Mouse (Mus musculus): ENCODE data around the gene Ush1g.
A peak's percentile ranks its signal among the peaks of the same experiment; 100 is the strongest.

Ush1g gene

DNA sequence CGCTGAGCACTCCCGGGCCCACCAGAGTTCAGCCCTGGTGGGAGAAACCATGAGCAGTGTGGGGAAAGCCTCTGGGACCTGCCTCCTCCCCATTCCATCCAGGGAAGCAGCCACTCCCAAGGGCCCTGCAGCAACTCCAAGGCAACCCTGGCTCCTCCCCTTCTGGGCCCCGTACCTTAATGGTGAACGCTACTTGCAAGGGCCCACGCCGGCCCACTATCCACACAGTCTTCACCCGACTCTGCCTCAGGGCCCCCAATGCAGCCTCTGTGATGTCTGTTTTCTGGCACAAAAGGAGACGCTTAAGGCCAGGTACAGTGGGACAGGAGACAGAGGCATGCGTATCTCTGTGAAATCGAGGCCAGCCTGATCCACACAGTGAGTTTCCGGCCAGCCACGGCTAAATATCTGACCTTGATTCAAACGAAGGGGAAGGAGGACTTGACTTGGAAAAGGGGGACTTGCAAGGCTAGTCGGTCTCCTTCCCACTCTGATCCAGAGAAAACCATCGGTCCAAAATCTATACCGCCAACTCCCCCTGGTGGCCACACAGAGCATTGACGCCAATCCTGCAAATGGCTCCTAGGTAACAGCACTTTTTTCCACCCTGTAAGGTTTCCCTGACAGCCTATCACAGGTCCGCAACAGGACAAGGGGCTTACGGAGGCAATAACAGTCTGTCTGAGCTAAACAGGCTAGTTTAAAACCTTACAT is 51.5 kb downstream of the Ush1g start:
- peak; percentile 34 for DNase-seq (ENCODE audit: low read depth, low spot score)

DNA sequence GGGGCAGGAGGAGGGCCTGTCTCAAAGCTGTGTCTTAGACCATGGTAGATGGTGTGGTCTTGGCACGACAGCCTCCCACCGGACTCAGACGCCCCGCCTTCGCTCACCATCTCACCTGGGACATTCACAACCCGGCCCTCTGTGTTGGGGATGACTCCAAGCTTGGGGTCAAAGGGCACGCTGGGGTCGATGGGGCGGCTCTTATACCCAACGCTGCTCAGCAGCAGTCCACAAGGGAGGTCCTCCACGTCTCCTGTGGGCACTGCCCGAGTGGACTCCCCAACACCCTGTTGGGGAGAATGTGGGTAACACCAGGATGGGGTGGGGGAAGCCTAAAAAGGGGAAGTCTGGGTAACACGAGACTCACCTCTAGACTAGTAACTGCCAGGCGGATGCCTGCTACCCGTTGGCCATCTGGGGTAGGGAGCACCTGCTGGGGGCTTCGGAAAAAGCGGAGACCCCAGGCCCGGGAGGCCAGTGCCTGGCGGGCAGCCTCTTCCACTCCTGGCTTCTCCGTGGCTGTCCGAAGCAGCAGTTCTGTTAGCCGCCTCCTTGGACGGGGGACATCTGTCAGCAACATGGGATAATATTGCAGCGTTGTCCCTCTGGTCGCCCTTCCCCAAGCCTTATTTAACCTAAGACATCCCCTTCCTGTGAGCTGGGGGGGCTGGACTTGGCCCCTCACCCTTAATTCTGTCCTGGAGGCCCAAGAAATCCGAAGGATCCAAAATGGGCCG is 52.3 kb downstream of the Ush1g start:
- DNase-seq (ENCODE audit: low read depth, low spot score), result no peak

DNA sequence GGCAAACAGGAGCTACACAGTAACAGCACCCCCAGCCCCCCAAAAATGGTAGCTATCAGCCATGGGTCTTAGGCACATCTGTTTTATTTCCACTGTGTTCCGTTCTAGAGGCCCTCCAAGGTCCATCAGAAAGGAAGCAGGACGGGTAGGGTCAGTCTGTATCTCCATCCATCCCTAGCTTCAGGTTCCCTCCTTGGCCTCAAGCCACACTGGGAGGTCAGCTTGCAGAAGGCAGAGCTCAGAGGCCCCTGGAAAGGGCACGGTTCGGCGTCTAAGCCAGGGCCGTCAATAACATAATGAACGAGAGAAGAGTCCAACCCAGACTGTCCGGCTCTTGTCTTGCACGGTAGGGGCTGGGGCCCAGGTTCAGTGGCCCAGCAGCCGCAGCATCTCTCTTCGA is 53.9 kb downstream of the Ush1g start:
- no peak for DNase-seq (ENCODE audit: low read depth, low spot score)

DNA sequence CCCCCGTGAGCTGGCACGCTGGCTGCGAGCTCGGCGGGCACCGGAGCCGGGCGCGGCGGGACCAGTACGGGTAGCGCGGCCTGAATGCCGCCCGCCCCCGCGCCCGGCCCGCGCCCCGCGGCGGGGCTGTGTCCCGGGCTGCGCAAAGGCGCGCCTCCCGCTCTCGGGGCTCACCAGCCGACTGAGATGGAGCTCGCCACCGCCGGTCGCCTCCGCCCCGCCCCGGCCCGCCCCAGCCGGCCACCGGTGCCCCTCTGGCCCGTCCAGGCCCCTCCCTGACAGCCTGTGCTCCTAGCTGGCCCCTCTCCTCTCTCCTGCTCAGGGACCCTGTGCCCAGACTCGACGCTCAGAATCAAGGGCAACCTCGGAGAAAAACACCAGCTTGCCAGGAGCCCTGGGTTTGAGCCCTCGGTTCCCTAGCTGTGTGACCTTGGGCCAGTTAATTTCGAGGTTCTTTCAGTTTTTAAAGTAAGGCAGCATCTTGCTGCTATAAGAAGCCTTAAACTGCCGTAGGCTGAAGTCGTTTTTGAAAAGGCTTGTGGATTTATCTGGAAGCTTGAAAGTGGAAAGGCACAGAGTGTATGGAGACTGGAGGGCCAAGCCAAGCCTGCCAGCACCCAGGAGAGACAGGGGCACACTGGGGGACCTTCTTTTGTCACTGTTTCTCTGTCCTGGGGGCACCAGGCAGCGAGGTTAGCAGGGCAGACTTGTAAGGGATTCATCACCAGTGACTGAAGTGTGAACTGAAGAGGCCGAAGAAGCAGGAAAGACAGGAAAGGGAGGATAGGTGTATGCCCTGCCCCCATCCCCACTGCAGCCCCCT is 54.6 kb downstream of the Ush1g start, which contains the start of gene Grin2c:
Grin2c (minus strand) TSS at position 183 of the 823 bp plus-strand sequence.
- DNase-seq (ENCODE audit: low read depth, low spot score), result no peak

DNA sequence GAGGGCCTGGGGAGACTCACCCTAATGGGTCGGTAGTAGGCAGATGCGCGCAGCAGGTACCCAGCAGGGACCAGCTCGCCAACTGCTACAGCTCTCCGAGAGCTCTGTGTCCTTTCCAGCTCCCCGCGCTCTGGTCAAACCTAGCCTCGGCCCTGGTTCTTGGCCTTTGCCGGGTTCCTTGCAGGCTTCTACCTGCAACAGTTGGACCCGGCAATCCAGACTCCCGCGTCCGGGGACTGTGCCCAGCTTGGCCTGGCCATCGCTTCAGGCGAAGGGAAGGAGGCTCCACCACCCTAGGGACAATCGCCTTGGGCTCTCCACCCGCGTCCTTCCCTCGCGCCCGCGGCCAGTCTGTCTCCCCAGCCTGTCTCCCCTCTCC is 55.5 kb downstream of the Ush1g start:
- no peak for DNase-seq (ENCODE audit: low read depth, low spot score)

DNA sequence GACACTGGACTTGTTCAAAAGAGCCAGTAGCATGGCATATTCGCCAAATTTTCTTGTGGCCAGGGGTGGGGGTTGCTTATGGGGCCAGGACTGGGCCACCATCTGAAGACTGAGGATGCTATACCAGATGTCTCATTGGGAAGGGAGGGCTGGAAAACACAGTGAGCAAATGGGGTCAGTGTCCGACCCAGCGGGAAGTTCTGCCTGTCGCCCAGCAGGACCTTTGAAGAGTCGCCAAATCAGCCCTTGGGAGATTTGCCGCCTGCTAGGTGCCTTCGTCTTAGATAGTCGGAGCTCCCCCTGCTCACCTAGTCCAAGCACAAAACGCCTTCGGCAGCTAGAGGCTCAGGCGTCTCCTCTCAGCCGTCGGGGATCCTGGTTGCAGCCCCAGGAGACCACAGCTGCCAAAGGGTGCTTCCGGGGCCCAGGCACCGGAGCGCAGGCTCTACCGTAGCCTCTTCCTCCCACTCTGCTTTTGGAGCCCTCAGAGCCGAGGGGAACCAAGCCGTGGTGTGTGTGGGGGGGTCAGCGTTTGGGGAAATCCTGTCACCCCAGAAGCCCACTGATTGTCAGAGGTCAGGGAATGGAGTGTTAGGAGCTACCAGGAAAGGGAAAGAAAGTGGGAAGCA is 56.0 kb downstream of the Ush1g start:
- DNase-seq (ENCODE audit: low read depth, low spot score), result no peak

All from telencephalon, adult 2 months (tissue).